Mouse (Mus musculus) MEL (cell line): ENCODE results near the gene Rps6kb2. TPM values are rescaled to one million over a fixed set of nuclear protein-coding genes. Genes with fewer than 3 reads are reported as not detected.
A peak's percentile ranks its signal among the peaks of the same experiment; 100 is the strongest.

Source experiments
- DNase-seq: peaks from one replicate; pipeline ENCODE4 v3.0.0; 2011; ENCODE audit warnings: low read depth, low spot score
- H3K27ac ChIP-seq: 2 replicates; pipeline ENCODE4 v1.5.1; 2012; ENCODE audit warnings: low read depth, mild to moderate bottlenecking, control low read depth, low read length, moderate library complexity; ENCODE audit not compliant: control insufficient read depth
- H3K27me3 ChIP-seq, 2 experiments: fragments of 150-350 bp in 1 of 2; sonication (generic) in 1 of 2; 2 replicates each; pipeline ENCODE4 v1.6.1; 2012; ENCODE audit warnings: low read length in 2 of 2, mild to moderate bottlenecking in 2 of 2, improper control_type of control experiment in 1 of 2, moderate library complexity in 1 of 2; ENCODE audit not compliant: insufficient read depth in 2 of 2, control insufficient read depth in 1 of 2
- H3K36me3 ChIP-seq, 2 experiments: 2 replicates each; pipeline ENCODE4 v1.6.1; 2012 to 2014; ENCODE audit warnings: low read length in 2 of 2, improper control_type of control experiment in 1 of 2, inconsistent platforms in 1 of 2, mild to moderate bottlenecking in 1 of 2; ENCODE audit not compliant: insufficient read depth in 2 of 2, control insufficient read depth in 1 of 2
- H3K4me1 ChIP-seq, 2 experiments: fragments of 150-350 bp in 1 of 2; sonication (generic) in 1 of 2; 2 replicates each; pipeline ENCODE4 v1.6.1; 2012; ENCODE audit warnings: low read length in 2 of 2, improper control_type of control experiment in 1 of 2, mild to moderate bottlenecking in 1 of 2; ENCODE audit not compliant: insufficient read depth in 2 of 2, control insufficient read depth in 1 of 2
- H3K4me3 ChIP-seq, 2 experiments: fragments of 150-350 bp in 1 of 2; sonication (generic) in 1 of 2; 2 replicates each; pipeline ENCODE4 v1.5.1; 2012; ENCODE audit warnings: low read depth in 2 of 2, low read length in 2 of 2, mild to moderate bottlenecking in 2 of 2, moderate library complexity in 2 of 2, control low read depth in 1 of 2, improper control_type of control experiment in 1 of 2; ENCODE audit not compliant: control insufficient read depth in 1 of 2, insufficient read depth in 1 of 2
- H3K79me2 ChIP-seq: 2 replicates; pipeline ENCODE4 v1.6.1; 2012; ENCODE audit warnings: mild to moderate bottlenecking, low read length, moderate library complexity; ENCODE audit not compliant: control insufficient read depth, poor library complexity, insufficient read depth
- H3K9ac ChIP-seq: 2 replicates; pipeline ENCODE4 v1.6.1; 2012; ENCODE audit warnings: low read depth, mild to moderate bottlenecking, control low read depth, low read length, moderate library complexity; ENCODE audit not compliant: control insufficient read depth, poor library complexity, severe bottlenecking
- H3K9me3 ChIP-seq: fragments of 150-350 bp; sonication (generic); replicated peaks from 2 replicates; pipeline ENCODE4 v1.6.1; 2012; ENCODE audit warnings: mild to moderate bottlenecking, low read length, improper control_type of control experiment, moderate library complexity; ENCODE audit not compliant: insufficient read depth
- BHLHE40 ChIP-seq: IDR thresholded peaks from 2 replicates; pipeline ENCODE4 v1.6.1; 2012; ENCODE audit warnings: low read depth, mild to moderate bottlenecking, inconsistent platforms, low read length, improper control_type of control experiment, borderline replicate concordance
- CHD1 ChIP-seq: IDR thresholded peaks from 2 replicates; pipeline ENCODE4 v1.6.1; 2012; ENCODE audit warnings: low read depth, mild to moderate bottlenecking, inconsistent platforms, low read length, improper control_type of control experiment
- CHD2 ChIP-seq: IDR thresholded peaks from 2 replicates; pipeline ENCODE4 v1.6.1; 2011; ENCODE audit warnings: low read length, improper control_type of control experiment
- CTCF ChIP-seq, 3 experiments: IDR thresholded peaks in 2 of 3; conservative IDR thresholded peaks in 1 of 3; 2 replicates each; pipeline ENCODE4 v1.5.1; 2011 to 2012; ENCODE audit warnings: low read length in 3 of 3, low read depth in 2 of 3, mild to moderate bottlenecking in 2 of 3, improper control_type of control experiment in 1 of 3, inconsistent platforms in 1 of 3, mixed read lengths in 1 of 3, moderate library complexity in 1 of 3; ENCODE audit not compliant: control insufficient read depth in 1 of 3, insufficient read depth in 1 of 3, poor library complexity in 1 of 3, severe bottlenecking in 1 of 3
- E2F4 ChIP-seq: IDR thresholded peaks from 2 replicates; pipeline ENCODE4 v1.6.1; 2011; ENCODE audit warnings: low read depth, low read length, improper control_type of control experiment, borderline replicate concordance
- ELF1 ChIP-seq: IDR thresholded peaks from 2 replicates; pipeline ENCODE4 v1.6.1; 2014; ENCODE audit warnings: low read depth, mild to moderate bottlenecking, inconsistent platforms, low read length, improper control_type of control experiment, moderate library complexity
- EP300 ChIP-seq, 2 experiments: IDR thresholded peaks; 2 replicates each; pipeline ENCODE4 v1.6.1; 2011; ENCODE audit warnings: improper control_type of control experiment in 2 of 2, low read length in 2 of 2, low read depth in 1 of 2, mild to moderate bottlenecking in 1 of 2
- ETS1 ChIP-seq: IDR thresholded peaks from 2 replicates; pipeline ENCODE4 v1.6.1; 2012; ENCODE audit warnings: low read depth, mild to moderate bottlenecking, inconsistent platforms, low read length, improper control_type of control experiment, moderate library complexity
- GABPA ChIP-seq: IDR thresholded peaks from 2 replicates; pipeline ENCODE4 v1.6.1; 2012; ENCODE audit warnings: low read depth, mild to moderate bottlenecking, inconsistent platforms, low read length, improper control_type of control experiment, moderate library complexity
- GATA1 ChIP-seq: IDR thresholded peaks from 2 replicates; pipeline ENCODE4 v1.6.1; 2011; ENCODE audit warnings: low read depth, low read length, improper control_type of control experiment
- HCFC1 ChIP-seq: IDR thresholded peaks from 2 replicates; pipeline ENCODE4 v1.6.1; 2012; ENCODE audit warnings: low read depth, mild to moderate bottlenecking, inconsistent platforms, low read length, improper control_type of control experiment, moderate library complexity
- JUND ChIP-seq: IDR thresholded peaks from 2 replicates; pipeline ENCODE4 v1.6.1; 2011; ENCODE audit warnings: low read depth, mild to moderate bottlenecking, improper control_type of control experiment, low read length
- KAT2A ChIP-seq: conservative IDR thresholded peaks from 2 replicates; pipeline ENCODE4 v1.6.1; 2012; ENCODE audit warnings: low read depth, low read length, improper control_type of control experiment, inconsistent platforms
- MAFK ChIP-seq: IDR thresholded peaks from 2 replicates; pipeline ENCODE4 v1.6.1; 2011; ENCODE audit warnings: low read depth, mild to moderate bottlenecking, low read length, improper control_type of control experiment, borderline replicate concordance
- MAX ChIP-seq: IDR thresholded peaks from 2 replicates; pipeline ENCODE4 v1.6.1; 2011; ENCODE audit warnings: low read length, improper control_type of control experiment
- MXI1 ChIP-seq: IDR thresholded peaks from 2 replicates; pipeline ENCODE4 v1.6.1; 2011; ENCODE audit warnings: mild to moderate bottlenecking, low read depth, low read length, improper control_type of control experiment
- MYB ChIP-seq: IDR thresholded peaks from 2 replicates; pipeline ENCODE4 v1.6.1; 2011; ENCODE audit warnings: mild to moderate bottlenecking, low read depth, low read length, improper control_type of control experiment
- MYC ChIP-seq: IDR thresholded peaks from 2 replicates; pipeline ENCODE4 v1.6.1; 2011; ENCODE audit warnings: low read depth, mild to moderate bottlenecking, low read length, improper control_type of control experiment, moderate library complexity
- NELFE ChIP-seq: IDR thresholded peaks from 2 replicates; pipeline ENCODE4 v1.6.1; 2011; ENCODE audit warnings: low read depth, low read length, improper control_type of control experiment
- NRF1 ChIP-seq: IDR thresholded peaks from 2 replicates; pipeline ENCODE4 v1.6.1; 2014; ENCODE audit warnings: low read depth, mild to moderate bottlenecking, inconsistent platforms, low read length, improper control_type of control experiment, moderate library complexity; ENCODE audit not compliant: poor library complexity, insufficient read depth, severe bottlenecking
- POLR2AphosphoS2 ChIP-seq: IDR thresholded peaks from 2 replicates; pipeline ENCODE4 v1.6.1; 2011; ENCODE audit warnings: low read length, improper control_type of control experiment
- POLR2AphosphoS5 ChIP-seq: IDR thresholded peaks from 2 replicates; pipeline ENCODE4 v1.6.1; 2012; ENCODE audit warnings: low read depth, borderline replicate concordance, mild to moderate bottlenecking, inconsistent platforms, low read length, moderate library complexity, mixed read lengths
- RCOR1 ChIP-seq: IDR thresholded peaks from 2 replicates; pipeline ENCODE4 v1.6.1; 2012; ENCODE audit warnings: low read depth, mild to moderate bottlenecking, inconsistent platforms, low read length, improper control_type of control experiment
- SIN3A ChIP-seq: IDR thresholded peaks from 2 replicates; pipeline ENCODE4 v1.6.1; 2012; ENCODE audit warnings: low read length, improper control_type of control experiment, inconsistent platforms
- SMC3 ChIP-seq: IDR thresholded peaks from 2 replicates; pipeline ENCODE4 v1.6.1; 2011; ENCODE audit warnings: low read depth, low read length, improper control_type of control experiment
- TAL1 ChIP-seq: IDR thresholded peaks from 2 replicates; pipeline ENCODE4 v1.6.1; 2012; ENCODE audit warnings: mild to moderate bottlenecking, inconsistent platforms, low read length, moderate library complexity, mixed read lengths
- TBP ChIP-seq: IDR thresholded peaks from 2 replicates; pipeline ENCODE4 v1.8.0; 2011; ENCODE audit warnings: low read depth, low read length, improper control_type of control experiment
- UBTF ChIP-seq: IDR thresholded peaks from 2 replicates; pipeline ENCODE4 v1.6.1; 2012; ENCODE audit warnings: low read depth, mild to moderate bottlenecking, inconsistent platforms, low read length, improper control_type of control experiment, moderate library complexity, borderline replicate concordance; ENCODE audit not compliant: insufficient read depth
- USF1 ChIP-seq: IDR thresholded peaks from 2 replicates; pipeline ENCODE4 v1.6.1; 2014; ENCODE audit warnings: low read depth, mild to moderate bottlenecking, inconsistent platforms, low read length, improper control_type of control experiment, moderate library complexity
- USF2 ChIP-seq, 2 experiments: IDR thresholded peaks; 2 replicates each; pipeline ENCODE4 v1.6.1; 2011 to 2012; ENCODE audit warnings: improper control_type of control experiment in 2 of 2, low read length in 2 of 2, borderline replicate concordance in 1 of 2, inconsistent platforms in 1 of 2, low read depth in 1 of 2, mild to moderate bottlenecking in 1 of 2; ENCODE audit not compliant: insufficient read depth in 1 of 2
- ZKSCAN1 ChIP-seq: IDR thresholded peaks from 2 replicates; pipeline ENCODE4 v1.6.1; 2012; ENCODE audit warnings: low read depth, mild to moderate bottlenecking, inconsistent platforms, low read length, improper control_type of control experiment, moderate library complexity
- ZMIZ1 ChIP-seq: IDR thresholded peaks from 2 replicates; pipeline ENCODE4 v1.6.1; 2012; ENCODE audit warnings: low read depth, mild to moderate bottlenecking, inconsistent platforms, low read length, improper control_type of control experiment, moderate library complexity
- ZNF384 ChIP-seq: IDR thresholded peaks from 2 replicates; pipeline ENCODE4 v1.6.1; 2012; ENCODE audit warnings: low read depth, mild to moderate bottlenecking, inconsistent platforms, low read length, improper control_type of control experiment
- polyA plus RNA-seq, 2 experiments: library from polyadenylated mRNA; stranded (reverse) in 1 of 2; unstranded in 1 of 2; fragments of >175 nt in 1 of 2; fragments of >200 nt in 1 of 2; gene quantifications; 2 replicates each; pipeline versions ENCODE4 v1.2.1 to v1.2.4; 2012; ENCODE audit warnings: low replicate concordance in 2 of 2, low read depth in 1 of 2; ENCODE audit not compliant: insufficient read length in 2 of 2, insufficient read depth in 1 of 2, missing spikeins in 1 of 2
- total RNA-seq: library from RNA; depleted of rRNA; stranded (reverse); fragments of 300-350 nt; gene quantifications from 2 replicates; pipeline ENCODE4 v1.2.3, GENCODE M21; 2012

Rps6kb2 gene
- total and polyA plus RNA-seq, 3 experiments, result 8.7 to 19.8 TPM; not detected in 1

DNA sequence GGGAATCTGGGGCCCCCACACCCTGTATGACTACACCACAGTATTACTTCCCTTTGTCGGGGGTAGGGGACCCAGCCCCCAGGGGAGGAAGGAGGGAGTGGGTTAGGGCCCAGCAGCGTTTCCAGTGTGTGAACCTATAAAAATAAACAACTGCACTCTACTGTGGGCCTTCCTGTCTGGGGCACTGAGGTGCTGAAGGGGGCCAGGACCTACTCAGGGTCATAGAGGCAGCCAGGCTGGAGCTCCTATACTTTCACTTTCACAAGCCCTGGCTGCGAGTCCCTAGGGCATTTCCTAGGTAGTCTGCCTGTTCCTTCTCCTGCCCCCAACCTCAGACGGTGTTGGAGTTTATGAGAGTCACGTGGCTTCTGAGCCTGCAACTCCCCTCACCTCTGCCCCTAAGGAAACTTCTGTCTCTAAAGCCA, 49.3 kb downstream of the Rps6kb2 start (continued):
- TF ChIP-seq USF1, result peak; percentile 82

- peak; percentile 95 for DNase-seq
- Histone ChIP-seq H3K4me1 (peaks cover 13 to 20% of the 10 kb centered on the region in 2 experiments), H3K27ac (peak overlapping the region; percentile 88), H3K9me3 (no peaks in the 10 kb centered on the region), H3K27me3 (no peaks in the 10 kb centered on the region), H3K4me3 (peak overlapping the region; percentile 34 to 54), H3K79me2 (peaks cover 2% of the 10 kb centered on the region; the same call in 1 of the 2 replicates), H3K9ac (peak overlapping the region; percentile 66), H3K36me3 (peaks cover 2 to 16% of the 10 kb centered on the region in 2 experiments; a peak in 3 of 4 replicates)
- peak; percentile 87 for TF ChIP-seq SIN3A
- TF ChIP-seq E2F4, result no peak
- TF ChIP-seq MYB, result peak; percentile 38; the same call in 1 of the 2 replicates
- peak; percentile 1; the same call in 1 of the 2 replicates for TF ChIP-seq SMC3
- TF ChIP-seq KAT2A, result no peak
- no peak; the same call in 1 of the 2 replicates for TF ChIP-seq POLR2AphosphoS5
- TF ChIP-seq EP300 (IDR thresholded peaks at IDR 0.05; ENCODE audit: low read depth in 1 of 2, low read length in 2 of 2), result peak; percentile 93 to 94
- TF ChIP-seq POLR2AphosphoS2, result peak; percentile 47; the same call in 1 of the 2 replicates
- 0 out of 2 replicates have a peak, but pooled peaks have one; percentile 55 for TF ChIP-seq MYC
- peak; percentile 92 for TF ChIP-seq ETS1
- TF ChIP-seq GATA1, result peak; percentile 85
- no peak; the same call in 1 of the 2 replicates for TF ChIP-seq CHD2
- peak; percentile 63; the same call in 1 of the 2 replicates for TF ChIP-seq JUND
- TF ChIP-seq USF2 (IDR thresholded peaks at IDR 0.05; ENCODE audit: borderline replicate concordance in 1 of 2, insufficient read depth in 1 of 2, low read depth in 1 of 2, low read length in 2 of 2), result no peak
- peak; percentile 25; the same call in 1 of the 2 replicates for TF ChIP-seq ELF1
- TF ChIP-seq NELFE, result no peak; the same call in none of the 2 replicates
- TF ChIP-seq UBTF, result no peak
- no peak; the same call in 1 of the 2 replicates for TF ChIP-seq MAX
- TF ChIP-seq ZKSCAN1, result no peak
- no peak for TF ChIP-seq ZNF384
- no peak for TF ChIP-seq CHD1
- TF ChIP-seq TAL1, result peak; percentile 99
- TF ChIP-seq ZMIZ1, result peak; percentile 83; the same call in 1 of the 2 replicates
- no peak for TF ChIP-seq NRF1
- 0 out of 2 replicates have a peak, but pooled peaks have one; percentile 22 for TF ChIP-seq BHLHE40
- no peak; the same call in 1 of the 2 replicates for TF ChIP-seq MXI1
- no peak for TF ChIP-seq CTCF (IDR thresholded peaks at IDR 0.05 in 2 of 3, conservative IDR thresholded peaks at IDR 0.05 in 1 of 3; ENCODE audit: control insufficient read depth in 1 of 3, insufficient read depth in 1 of 3, low read depth in 2 of 3, low read length in 3 of 3, poor library complexity in 1 of 3, severe bottlenecking in 1 of 3)
- peak; percentile 70; the same call in 1 of the 2 replicates for TF ChIP-seq RCOR1
- TF ChIP-seq GABPA, result no peak
- no peak for TF ChIP-seq HCFC1
- peak; percentile 34; the same call in 1 of the 2 replicates for TF ChIP-seq MAFK
- peak; percentile 81 for TF ChIP-seq TBP
Observed at GRCm38 (mm10) chr19:4113186-4113805, 49.9 kb downstream of the Rps6kb2 start.
